Mouse (Mus musculus) hematopoietic stem cell, adult 5-6 weeks (primary cell): ENCODE data around the gene Lats2. TPM values are rescaled to one million over a fixed set of nuclear protein-coding genes. Genes with fewer than 3 reads are reported as not detected.
"Not testable (repeated sequence)": the region's sequence is repeated elsewhere in the genome, so short reads cannot be mapped to it uniquely, and the experiment has no call there.

Experiments used
- ATAC-seq, 2 experiments: fragments of 125-278 bp in 1 of 2; replicated peaks in 1 of 2; 2 replicates each; pipeline ENCODE4 v1.8.0; 2016 to 2017; ENCODE audit warnings: inconsistent platforms in 2 of 2, mild to moderate bottlenecking in 2 of 2, moderate number of reproducible peaks in 2 of 2, low read depth in 1 of 2, moderate TSS enrichment in 1 of 2; ENCODE audit not compliant: low FRiP score in 2 of 2, poor library complexity in 2 of 2, severe bottlenecking in 2 of 2, insufficient read depth in 1 of 2, low TSS enrichment in 1 of 2
- total RNA-seq: library from RNA; stranded (forward); fragments of 172-1452, 232-1000 nt; gene quantifications from 2 replicates; pipeline ENCODE4 v1.2.3, GENCODE M21; 2017

Gene Lats2
- total RNA-seq, 1 experiment from 2014 or later: 13.1 TPM

DNA sequence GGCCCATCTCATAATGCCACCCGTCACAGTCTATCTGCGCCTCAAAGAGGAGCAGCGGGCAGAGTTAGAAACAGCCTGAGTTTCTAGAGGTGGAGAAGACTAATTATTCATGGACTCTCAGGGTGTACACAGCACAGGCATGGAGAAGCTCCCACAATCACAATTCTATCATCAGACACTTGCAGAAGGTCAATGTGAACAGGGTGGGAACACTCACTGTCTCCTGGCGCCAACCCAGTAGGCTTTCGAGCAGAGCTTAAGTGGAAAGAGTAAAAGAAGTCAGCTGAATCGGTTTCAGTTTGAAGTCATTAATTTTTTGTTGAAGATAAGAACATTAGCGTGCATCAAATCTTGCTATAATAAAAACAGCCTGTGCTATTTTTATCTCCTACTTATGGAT is 49.6 kb downstream of the Lats2 start:
- ATAC-seq: no peak

DNA sequence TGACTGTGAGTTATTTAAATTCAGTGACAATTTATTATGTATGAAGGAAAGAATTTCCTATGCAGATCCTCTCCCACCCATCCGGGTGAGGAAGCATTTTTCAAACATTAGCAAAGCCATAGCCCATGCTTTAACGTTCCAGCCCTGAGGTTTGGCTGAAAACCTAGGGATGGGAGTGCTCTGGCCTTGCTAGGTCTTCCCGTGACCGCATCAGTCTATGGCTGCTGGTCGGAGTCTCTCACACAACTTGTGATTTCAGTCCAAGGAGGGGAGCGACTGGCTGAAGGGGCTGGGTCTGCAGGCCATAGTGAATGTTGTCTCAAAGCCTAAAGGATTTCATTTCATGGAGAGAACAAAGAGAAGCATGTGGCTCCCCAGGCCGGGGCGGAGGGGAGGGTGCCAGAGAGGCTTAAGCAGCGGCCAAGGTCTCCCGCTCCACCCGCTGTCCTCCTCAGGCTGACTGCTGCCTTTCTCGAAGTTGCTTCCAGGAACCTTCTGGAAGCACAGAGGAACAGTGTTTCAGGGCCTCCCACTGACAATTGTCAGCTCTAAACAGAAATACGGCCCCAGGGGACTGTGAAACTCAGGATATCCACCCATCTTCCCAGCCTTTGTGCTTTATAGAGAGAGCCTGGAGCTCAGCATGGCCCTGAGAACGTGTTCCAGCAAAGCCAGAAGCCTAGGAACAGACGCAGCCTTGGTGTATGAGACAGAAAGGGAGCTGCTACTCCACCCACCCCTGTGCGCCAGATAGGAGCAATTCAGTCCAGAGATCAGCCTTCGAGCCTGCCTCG is 50.9 kb downstream of the Lats2 start:
- ATAC-seq: no peak

- ATAC-seq: no peak
Measured at GRCm38 (mm10) chr14:57706760-57707099, 51.5 kb downstream of the Lats2 start.

GRCm38 (mm10) chr14:57705759-57706158 is 52.4 kb downstream of the Lats2 start:
- ATAC-seq: no peak

GRCm38 (mm10) chr14:57705075-57705474 is 53.1 kb downstream of the Lats2 start:
- ATAC-seq: no peak

DNA sequence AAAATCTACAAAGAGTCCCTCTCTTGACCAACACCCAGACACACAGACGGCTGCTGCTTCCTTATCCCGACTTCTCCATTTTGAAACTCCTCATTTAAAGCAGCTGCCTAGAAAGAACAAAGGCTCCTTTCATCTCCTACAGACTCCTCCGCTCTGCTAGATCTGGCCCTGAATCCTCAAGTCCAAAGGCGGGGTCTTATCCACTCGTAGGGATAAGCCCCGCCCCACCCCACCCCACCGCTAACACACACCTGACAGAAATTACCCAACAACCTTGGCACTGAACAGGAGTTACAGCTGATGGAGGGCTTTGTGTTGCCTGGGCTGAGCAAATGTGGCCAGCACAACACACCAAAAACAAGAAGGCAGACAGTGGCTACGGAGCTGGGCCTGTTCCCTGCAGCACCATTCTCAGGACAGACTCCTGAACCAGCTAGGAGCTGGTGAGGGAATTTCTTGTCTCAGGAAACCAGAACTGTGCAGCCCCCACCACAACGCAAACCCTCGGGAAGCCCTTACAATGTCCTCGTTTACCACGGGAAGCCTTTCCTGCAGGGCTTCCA is 56.2 kb downstream of the Lats2 start:
- no peak for ATAC-seq

- peak in 1 of 2 experiments; percentile 17; a peak in 1 of 4 replicates for ATAC-seq
Measured at GRCm38 (mm10) chr14:57699461-57699970, 58.7 kb downstream of the Lats2 start.

GRCm38 (mm10) chr14:57699016-57699415 is 59.2 kb downstream of the Lats2 start:
- ATAC-seq: no peak

- ATAC-seq: no peak
Measured at GRCm38 (mm10) chr14:57696066-57696465, 62.1 kb downstream of the Lats2 start.

GRCm38 (mm10) chr14:57695550-57695949 is 62.6 kb downstream of the Lats2 start:
- ATAC-seq: no peak

GRCm38 (mm10) chr14:57694246-57694645 is 63.9 kb downstream of the Lats2 start:
- no peak for ATAC-seq

DNA sequence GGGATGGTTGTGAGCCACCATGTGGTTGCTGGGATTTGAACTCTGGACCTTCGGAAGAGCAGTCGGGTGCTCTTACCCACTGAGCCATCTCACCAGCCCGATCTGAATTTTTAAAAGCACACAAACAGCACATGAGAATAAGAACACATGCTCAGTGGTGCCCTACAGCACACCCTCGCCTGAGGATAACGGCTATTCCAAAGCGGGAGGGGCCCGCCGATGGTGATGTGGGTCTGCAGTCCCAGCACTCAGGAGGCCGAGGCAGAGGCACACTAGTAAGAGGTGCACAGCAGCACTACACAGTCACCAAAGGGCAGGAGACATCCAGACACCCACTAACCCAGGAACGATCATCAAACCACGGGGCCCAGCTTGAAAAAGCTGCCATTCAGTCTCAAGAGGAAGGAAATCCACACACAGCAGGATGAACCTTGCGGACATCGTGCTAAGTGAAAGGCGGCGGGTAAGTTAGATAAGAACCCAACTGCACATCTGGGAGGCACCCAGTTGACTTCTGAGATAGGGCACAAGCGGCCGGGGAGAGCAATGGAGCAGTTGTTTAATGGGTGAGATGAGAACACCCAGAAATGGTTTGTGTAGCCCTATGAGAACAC is 65.6 kb downstream of the Lats2 start:
- ATAC-seq: peak; percentile 48 to 65

DNA sequence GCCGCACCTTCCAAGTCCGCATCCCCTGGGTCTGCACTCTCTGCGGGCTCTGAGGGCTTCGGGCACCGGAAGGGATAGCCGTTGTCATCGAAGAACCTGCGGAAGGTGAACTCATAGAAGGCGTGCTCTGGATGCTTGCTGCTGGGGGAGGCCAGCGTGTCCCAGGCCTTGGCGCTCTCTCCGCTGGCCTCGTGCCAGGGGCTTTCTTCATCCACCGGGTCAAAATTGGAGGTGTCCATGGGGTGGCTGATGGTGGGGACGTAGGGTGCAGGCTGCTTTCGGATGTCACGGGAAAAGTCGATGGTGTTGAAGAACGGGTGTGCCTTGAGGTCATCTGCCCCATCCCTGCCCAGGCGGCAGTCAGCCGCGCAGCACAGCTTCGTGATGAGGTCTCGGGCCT is 66.9 kb downstream of the Lats2 start:
- ATAC-seq: no peak

GRCm38 (mm10) chr14:57690681-57691080 is 67.5 kb downstream of the Lats2 start:
- no peak for ATAC-seq

- not testable (repeated sequence) for ATAC-seq
Measured at GRCm38 (mm10) chr14:57688066-57688465, 70.1 kb downstream of the Lats2 start.

DNA sequence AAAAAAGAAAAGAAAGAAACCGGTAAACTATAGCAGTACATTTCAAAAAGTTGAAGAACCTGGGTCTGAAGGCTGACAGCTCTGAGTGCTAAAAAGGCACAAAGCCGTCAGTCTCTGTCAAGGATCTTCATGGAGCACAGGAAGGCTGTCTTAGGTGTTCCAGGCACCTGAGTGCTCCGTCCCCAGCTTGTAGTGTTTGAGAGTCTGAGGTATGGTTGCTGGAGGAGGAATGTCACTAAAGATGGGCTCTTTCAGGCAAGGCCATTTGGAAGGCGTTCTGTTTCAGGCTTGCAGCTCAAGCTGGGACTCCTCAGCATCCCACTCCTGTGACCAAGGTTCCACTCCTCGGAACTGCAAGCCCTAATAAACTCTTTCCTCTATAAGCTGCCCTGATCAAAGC is 70.7 kb downstream of the Lats2 start:
- no peak for ATAC-seq

GRCm38 (mm10) chr14:57686647-57687046 is 71.5 kb downstream of the Lats2 start:
- no peak for ATAC-seq

DNA sequence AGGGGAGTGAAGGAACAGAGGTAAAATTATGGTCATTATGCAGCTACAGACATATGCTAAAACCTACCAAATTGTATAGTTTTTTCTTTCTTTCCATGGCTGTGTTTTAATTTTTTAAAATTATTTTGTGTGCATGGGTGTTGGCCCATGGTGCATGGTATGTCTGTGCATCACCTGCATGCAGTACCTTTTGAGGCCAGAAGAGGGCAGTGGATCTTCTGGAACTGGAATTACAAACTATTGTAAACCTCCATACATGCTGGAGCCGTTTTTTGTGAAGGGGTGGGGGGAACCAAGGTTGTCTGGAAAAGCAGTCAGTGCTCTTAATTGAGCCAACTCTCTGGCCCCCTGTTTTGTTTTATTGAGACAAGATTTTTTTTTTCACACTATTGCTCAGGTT is 73.6 kb downstream of the Lats2 start:
- ATAC-seq: peak; percentile 51 to 79; a peak in 3 of 4 replicates
